Mouse (Mus musculus) hematopoietic stem cell, adult 5-6 weeks (primary cell): ENCODE results near the gene Trem1. TPM values are rescaled to one million over a fixed set of nuclear protein-coding genes. Genes with fewer than 3 reads are reported as not detected.
A peak's percentile ranks its signal among the peaks of the same experiment; 100 is the strongest.

Experiments
- ATAC-seq, 2 experiments: fragments of 125-278 bp in 1 of 2; replicated peaks in 1 of 2; 2 replicates each; pipeline ENCODE4 v1.8.0; 2016 to 2017; ENCODE audit warnings: inconsistent platforms in 2 of 2, mild to moderate bottlenecking in 2 of 2, moderate number of reproducible peaks in 2 of 2, low read depth in 1 of 2, moderate TSS enrichment in 1 of 2; ENCODE audit not compliant: low FRiP score in 2 of 2, poor library complexity in 2 of 2, severe bottlenecking in 2 of 2, insufficient read depth in 1 of 2, low TSS enrichment in 1 of 2
- total RNA-seq: library from RNA; stranded (forward); fragments of 172-1452, 232-1000 nt; gene quantifications from 2 replicates; pipeline ENCODE4 v1.2.3, GENCODE M21; 2017

Gene Trem1
- 7.4 and 13.9 TPM in 2 replicates for total RNA-seq

GRCm38 (mm10) chr17:48232518-48232917 lies at the start of gene Trem1:
Gene Trem1, plus strand, starts transcription at chr17:48232768.
- peak; percentile 80 for ATAC-seq

GRCm38 (mm10) chr17:48185252-48185651 lies 47.3 kb upstream of the Trem1 start:
- peak; percentile 22 to 81; a peak in 1 of 4 replicates for ATAC-seq

- ATAC-seq, result peak in 1 of 2 experiments; percentile 36; a peak in 1 of 4 replicates
Observed at GRCm38 (mm10) chr17:48192366-48192765, 40.2 kb upstream of the Trem1 start.

- no peak for ATAC-seq
Observed at GRCm38 (mm10) chr17:48203086-48203485, 29.5 kb upstream of the Trem1 start.

GRCm38 (mm10) chr17:48212596-48212995 lies 20.0 kb upstream of the Trem1 start:
- ATAC-seq, result no peak

GRCm38 (mm10) chr17:48213511-48213910 lies 19.1 kb upstream of the Trem1 start:
- no peak for ATAC-seq

- ATAC-seq, result peak in 1 of 2 experiments; percentile 39; a peak in 1 of 4 replicates
Observed at GRCm38 (mm10) chr17:48215429-48215828, 17.1 kb upstream of the Trem1 start.

GRCm38 (mm10) chr17:48230680-48231079 lies 1.9 kb upstream of the Trem1 start:
- peak; percentile 77 to 79 for ATAC-seq

GRCm38 (mm10) chr17:48233789-48234188 lies 1.2 kb downstream of the Trem1 start:
- ATAC-seq, result no peak

GRCm38 (mm10) chr17:48234550-48234949 lies 2.0 kb downstream of the Trem1 start:
- no peak for ATAC-seq

- no peak for ATAC-seq
Observed at GRCm38 (mm10) chr17:48235773-48236370, 3.3 kb downstream of the Trem1 start.

- ATAC-seq, result no peak
Observed at GRCm38 (mm10) chr17:48237621-48238020, 5.1 kb downstream of the Trem1 start.

- peak; percentile 46 to 79; a peak in 3 of 4 replicates for ATAC-seq
Observed at GRCm38 (mm10) chr17:48247221-48247928, 14.8 kb downstream of the Trem1 start, which contains the start of gene Trem3. Gene Trem3, plus strand, starts transcription at chr17:48247777.

- no peak for ATAC-seq
Observed at GRCm38 (mm10) chr17:48249039-48249438, 16.5 kb downstream of the Trem1 start.

GRCm38 (mm10) chr17:48249501-48249900 lies 16.9 kb downstream of the Trem1 start:
- no peak for ATAC-seq

- ATAC-seq, result no peak
Observed at GRCm38 (mm10) chr17:48250631-48251030, 18.1 kb downstream of the Trem1 start.

- no peak for ATAC-seq
Observed at GRCm38 (mm10) chr17:48256575-48256974, 24.0 kb downstream of the Trem1 start.

GRCm38 (mm10) chr17:48261868-48262267 lies 29.3 kb downstream of the Trem1 start:
- ATAC-seq, result peak; percentile 40 to 49; a peak in 2 of 4 replicates
